Mouse (Mus musculus) myocyte (in vitro differentiated cells): ENCODE data around the gene Fam222b. TPM values are rescaled to one million over a fixed set of nuclear protein-coding genes. Genes with fewer than 3 reads are reported as not detected.
"Not testable (repeated sequence)": the region's sequence is repeated elsewhere in the genome, so short reads cannot be mapped to it uniquely, and the experiment has no call there.

Source experiments
- H3K27me3 ChIP-seq: one replicate; pipeline ENCODE4 v1.6.1; 2011; ENCODE audit not compliant: control insufficient read depth, insufficient read depth, insufficient read length
- H3K36me3 ChIP-seq: one replicate; pipeline ENCODE4 v1.6.1; 2011; ENCODE audit not compliant: control insufficient read depth, insufficient read depth
- H3K4me2 ChIP-seq: one replicate; pipeline ENCODE4 v1.6.1; 2011; ENCODE audit warnings: low read depth, control low read depth
- H3K4me3 ChIP-seq: one replicate; pipeline ENCODE4 v1.5.1; 2011; ENCODE audit warnings: mild to moderate bottlenecking, control low read depth, moderate library complexity
- H3K79me2 ChIP-seq: one replicate; pipeline ENCODE4 v1.6.1; 2011; ENCODE audit not compliant: control insufficient read depth, insufficient read depth
- H3ac ChIP-seq: one replicate; pipeline ENCODE4 v1.6.1; 2011; ENCODE audit not compliant: control insufficient read depth, insufficient read length
- CEBPB ChIP-seq: IDR thresholded peaks from 2 replicates; pipeline ENCODE4 v1.6.1; 2011; ENCODE audit warnings: mild to moderate bottlenecking, moderate library complexity; ENCODE audit not compliant: poor library complexity, insufficient read depth, severe bottlenecking
- E2F4 ChIP-seq: IDR thresholded peaks from one replicate; pipeline ENCODE4 v1.6.1; 2011; ENCODE audit warnings: mild to moderate bottlenecking, control low read depth, moderate library complexity; ENCODE audit not compliant: insufficient read depth
- MAX ChIP-seq: IDR thresholded peaks from one replicate; pipeline ENCODE4 v1.6.1; 2011; ENCODE audit warnings: low read depth, mild to moderate bottlenecking, control low read depth
- MYOD1 ChIP-seq, 3 experiments: IDR thresholded peaks; one replicate each; pipeline ENCODE4 v1.6.1; 2011; ENCODE audit warnings: control low read depth in 2 of 3, low read depth in 2 of 3, mild to moderate bottlenecking in 2 of 3, moderate library complexity in 1 of 3; ENCODE audit not compliant: insufficient read length in 2 of 3, control insufficient read depth in 1 of 3
- MYOG ChIP-seq, 3 experiments: IDR thresholded peaks; one replicate each; pipeline ENCODE4 v1.6.1; 2011; ENCODE audit warnings: control low read depth in 2 of 3, low read depth in 2 of 3, mild to moderate bottlenecking in 2 of 3; ENCODE audit not compliant: insufficient read length in 2 of 3, control insufficient read depth in 1 of 3, insufficient read depth in 1 of 3
- POLR2A ChIP-seq: IDR thresholded peaks from one replicate; pipeline ENCODE4 v1.6.1; 2011; ENCODE audit warnings: low read depth, mild to moderate bottlenecking, control low read depth, moderate library complexity; ENCODE audit not compliant: insufficient read length
- POLR2AphosphoS2 ChIP-seq: IDR thresholded peaks from one replicate; pipeline ENCODE4 v1.6.1; 2011; ENCODE audit warnings: low read depth, control low read depth; ENCODE audit not compliant: insufficient read length
- REST ChIP-seq: IDR thresholded peaks from one replicate; pipeline ENCODE4 v1.6.1; 2011; ENCODE audit warnings: mild to moderate bottlenecking, control low read depth, moderate library complexity; ENCODE audit not compliant: insufficient read depth, insufficient read length
- SRF ChIP-seq: IDR thresholded peaks from one replicate; pipeline ENCODE4 v1.6.1; 2011; ENCODE audit warnings: low read depth; ENCODE audit not compliant: control insufficient read depth, insufficient read length
- TCF12 ChIP-seq: IDR thresholded peaks from one replicate; pipeline ENCODE4 v1.6.1; 2011; ENCODE audit warnings: mild to moderate bottlenecking, control low read depth; ENCODE audit not compliant: poor library complexity, insufficient read depth, severe bottlenecking
- TCF3 ChIP-seq: IDR thresholded peaks from one replicate; pipeline ENCODE4 v1.6.1; 2011; ENCODE audit warnings: low read depth, control low read depth; ENCODE audit not compliant: insufficient read length
- USF1 ChIP-seq: IDR thresholded peaks from one replicate; pipeline ENCODE4 v1.6.1; 2011; ENCODE audit warnings: low read depth, mild to moderate bottlenecking, control low read depth, moderate library complexity
- polyA plus RNA-seq: library from polyadenylated mRNA; unstranded; fragments of >200 nt; fragmentation: generic; extraction: Trizol; gene quantifications from one replicate; pipeline ENCODE4 v1.2.1, GENCODE M21; 2012; ENCODE audit warnings: missing spikeins

The Fam222b gene
- polyA plus RNA-seq, 1 experiment, result 16.1 TPM

DNA sequence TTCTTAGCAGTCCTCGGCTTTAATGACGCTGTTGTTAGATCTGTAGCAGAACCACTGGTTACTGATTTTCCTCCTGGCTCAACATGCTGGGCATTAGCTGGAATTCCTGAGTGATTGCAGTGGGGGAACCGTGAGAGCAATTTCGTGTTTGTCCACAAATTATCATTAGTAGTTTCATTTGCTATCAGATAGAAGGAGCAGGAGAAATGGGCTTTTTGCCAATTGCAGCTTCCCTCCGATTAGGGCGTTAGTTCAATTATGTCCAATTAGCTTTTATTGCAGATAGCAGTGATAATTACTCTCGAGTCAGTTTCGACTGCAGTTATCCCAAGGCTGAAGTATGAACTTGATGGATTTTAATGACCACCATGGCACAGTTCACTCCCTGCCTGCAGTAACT is 35.0 kb downstream of the Fam222b start:
- Histone ChIP-seq H3K79me2 (peaks cover 91% of the 10 kb centered on the region), H3ac (no peak overlapping the region), H3K4me2 (no peak overlapping the region), H3K27me3 (no peaks in the 10 kb centered on the region), H3K4me3 (no peak overlapping the region), H3K36me3 (no peaks in the 10 kb centered on the region)
- TF ChIP-seq USF1, result no peak
- TF ChIP-seq TCF12, result no peak
- TF ChIP-seq POLR2A, result no peak
- TF ChIP-seq E2F4, result no peak
- TF ChIP-seq POLR2AphosphoS2, result no peak

DNA sequence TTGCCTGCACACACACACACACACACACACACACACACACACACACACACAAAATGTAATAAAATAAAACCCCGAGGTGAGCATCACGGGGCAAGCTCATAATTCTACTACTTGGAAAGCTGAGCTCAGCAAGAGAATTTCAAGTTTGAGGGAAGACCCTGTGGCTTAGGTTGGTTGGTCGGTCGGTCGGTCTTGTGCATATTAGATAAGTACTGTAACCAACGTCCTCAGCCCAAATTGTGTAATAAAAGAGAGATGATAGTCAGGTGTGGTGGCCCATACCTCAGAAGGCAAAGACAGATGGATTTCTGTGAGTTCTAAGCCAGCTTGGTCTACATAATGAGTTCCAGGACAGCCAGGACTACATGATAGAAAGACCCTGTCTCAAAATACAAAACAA is 39.5 kb downstream of the Fam222b start:
- H3K36me3 ChIP-seq, result peaks cover 4% of the 10 kb centered on the region
- H3K27me3 ChIP-seq, result no peaks in the 10 kb centered on the region
- peaks cover 92% of the 10 kb centered on the region for H3K79me2 ChIP-seq
- no peak for TF ChIP-seq CEBPB
- TF ChIP-seq TCF12, result no peak
- no peak for TF ChIP-seq USF1
- TF ChIP-seq MAX, result no peak
- no peak for TF ChIP-seq POLR2AphosphoS2
- TF ChIP-seq TCF3, result no peak
- no peak for TF ChIP-seq MYOG (IDR thresholded peaks at IDR 0.05; ENCODE audit: control insufficient read depth in 1 of 3, insufficient read depth in 1 of 3, insufficient read length in 2 of 3, low read depth in 2 of 3)
- no peak for TF ChIP-seq MYOD1 (IDR thresholded peaks at IDR 0.05; ENCODE audit: control insufficient read depth in 1 of 3, insufficient read length in 2 of 3, low read depth in 2 of 3)
- no peak for TF ChIP-seq E2F4
- no peak overlapping the region for H3ac ChIP-seq
- no peak overlapping the region for H3K4me3 ChIP-seq
- no peak overlapping the region for H3K4me2 ChIP-seq

- TF ChIP-seq MAX (no peak), POLR2A (no peak), TCF3 (no peak), MYOG (IDR thresholded peaks at IDR 0.05; ENCODE audit: control insufficient read depth in 1 of 3, insufficient read depth in 1 of 3, insufficient read length in 2 of 3, low read depth in 2 of 3) (no peak), POLR2AphosphoS2 (no peak), CEBPB (no peak), E2F4 (no peak), USF1 (no peak), SRF (no peak), MYOD1 (IDR thresholded peaks at IDR 0.05; ENCODE audit: control insufficient read depth in 1 of 3, insufficient read length in 2 of 3, low read depth in 2 of 3) (no peak), TCF12 (no peak), REST (no peak)
- Histone ChIP-seq H3K27me3 (no peaks in the 10 kb centered on the region), H3K4me3 (no peak overlapping the region), H3K36me3 (peaks cover 4% of the 10 kb centered on the region), H3K4me2 (no peak overlapping the region), H3K79me2 (peaks cover 93% of the 10 kb centered on the region), H3ac (no peak overlapping the region)
These were observed 39.9 kb downstream of the Fam222b start for GRCm38 (mm10) chr11:78134344-78134743.

DNA sequence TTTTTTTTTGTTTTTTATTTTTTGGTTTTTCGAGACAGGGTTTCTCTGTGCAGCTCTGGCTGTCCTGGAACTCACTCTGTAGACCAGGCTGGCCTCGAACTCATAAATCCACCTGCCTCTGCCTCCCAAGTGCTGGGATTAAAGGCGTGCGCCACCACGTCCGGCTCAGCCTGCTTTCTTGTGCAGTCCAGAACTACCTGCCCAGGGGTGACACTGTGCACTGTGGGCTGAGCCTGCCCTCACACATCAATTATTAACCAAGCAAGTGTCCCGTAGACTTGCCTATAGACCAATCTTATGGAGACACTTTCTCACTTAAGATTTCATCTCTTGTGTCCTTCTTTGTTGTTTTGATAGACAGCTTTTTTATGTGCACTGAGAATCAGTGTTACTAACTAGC is 40.9 kb downstream of the Fam222b start:
- not testable (repeated sequence) for H3K4me2 ChIP-seq, H3ac ChIP-seq, H3K36me3 ChIP-seq, H3K4me3 ChIP-seq, H3K27me3 ChIP-seq
- H3K79me2 ChIP-seq, result peaks cover 92% of the 10 kb centered on the region

GRCm38 (mm10) chr11:78136132-78136531 is 41.7 kb downstream of the Fam222b start:
- no peak overlapping the region for H3K4me2 ChIP-seq
- H3K79me2 ChIP-seq, result peaks cover 91% of the 10 kb centered on the region
- peaks cover 4% of the 10 kb centered on the region for H3K36me3 ChIP-seq
- TF ChIP-seq POLR2A (no peak), USF1 (no peak), TCF12 (no peak), CEBPB (no peak), MAX (no peak), MYOG (IDR thresholded peaks at IDR 0.05; ENCODE audit: control insufficient read depth in 1 of 3, insufficient read depth in 1 of 3, insufficient read length in 2 of 3, low read depth in 2 of 3) (no peak), MYOD1 (IDR thresholded peaks at IDR 0.05; ENCODE audit: control insufficient read depth in 1 of 3, insufficient read length in 2 of 3, low read depth in 2 of 3) (no peak), E2F4 (no peak), REST (no peak), TCF3 (no peak), SRF (no peak), POLR2AphosphoS2 (no peak)
- H3ac ChIP-seq, result no peak overlapping the region
- H3K27me3 ChIP-seq, result no peaks in the 10 kb centered on the region
- H3K4me3 ChIP-seq, result no peak overlapping the region

DNA sequence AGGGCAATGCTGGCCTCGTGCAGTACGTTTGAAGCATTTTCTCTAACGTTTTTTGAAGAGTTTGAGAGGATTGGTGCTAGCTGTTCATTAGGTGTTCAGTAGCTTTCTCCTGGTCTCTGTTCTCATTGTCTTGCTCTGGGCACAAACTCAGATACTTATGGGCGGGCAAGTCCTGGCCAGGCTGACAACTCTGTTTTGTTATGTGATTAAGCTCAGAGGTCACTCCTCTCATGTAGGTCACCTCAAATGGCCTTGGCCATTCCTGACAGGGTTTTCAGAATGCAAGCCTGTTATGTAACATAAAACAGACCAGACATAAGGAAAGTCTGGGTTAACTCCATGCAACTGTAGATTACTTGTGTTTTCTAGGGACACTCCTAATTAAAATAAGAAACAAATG is 43.1 kb downstream of the Fam222b start:
- Histone ChIP-seq H3ac (no peak overlapping the region), H3K36me3 (peaks cover 4% of the 10 kb centered on the region), H3K27me3 (no peaks in the 10 kb centered on the region), H3K79me2 (peaks cover 82% of the 10 kb centered on the region), H3K4me2 (no peak overlapping the region), H3K4me3 (no peak overlapping the region)
- TF ChIP-seq MAX (no peak), SRF (no peak), POLR2A (no peak)
